Comparison of ENCODE assay signal across 21 mouse cellular contexts in genomic region chr2:180775641-180776040, GRCm38 (mm10). TPM values are rescaled to one million over a fixed set of nuclear protein-coding genes. Genes with fewer than 3 reads are reported as not detected.
A peak's percentile ranks its signal among the peaks of the same experiment; 100 is the strongest.
DNase-seq lines count a peak whose midpoint lies in the region; ATAC-seq and TF ChIP-seq lines count a peak whose summit lies in the region.
"Had no signal": no experiment of that assay in that cellular context is flagged by ENCODE, and none has a peak within 500 bp of the region (broad histone marks: within the 10 kb centered on the region; RNA-seq: fewer than 3 reads in every experiment).

No protein-coding gene starts in this region.

- no peak for TF ChIP-seq POLR2A in ES-Bruce4 (IDR thresholded peaks at IDR 0.05; ENCODE audit: insufficient read depth, low read length)

- no peak for TF ChIP-seq CTCF in ES-Bruce4 (IDR thresholded peaks at IDR 0.05; ENCODE audit: low read depth, low read length)

- H3K9ac ChIP-seq in ES-Bruce4 (ENCODE audit: low read depth, poor library complexity, severe bottlenecking), result peak overlapping the region; percentile 6; the same call in 1 of the 2 replicates
- no peak overlapping the region for H3K9ac ChIP-seq in embryonic facial prominence, embryonic 12.5 days
- H3K9ac ChIP-seq in hindbrain, embryonic 13.5 days, result no peak overlapping the region
- H3K9ac ChIP-seq in midbrain, embryonic 13.5 days (replicated peaks), result peak overlapping the region; percentile 56
- H3K9ac ChIP-seq: embryonic facial prominence, embryonic 13.5 days; lung, embryonic 14.5 days had no signal

- no peaks in the 10 kb centered on the region for H3K9me3 ChIP-seq in ES-Bruce4 (replicated peaks; ENCODE audit: control insufficient read depth, insufficient read depth, low read length, poor library complexity, severe bottlenecking)
- no peaks in the 10 kb centered on the region for H3K9me3 ChIP-seq in embryonic facial prominence, embryonic 12.5 days
- no peaks in the 10 kb centered on the region; the same call in 1 of the 2 replicates for H3K9me3 ChIP-seq in hindbrain, embryonic 13.5 days
- H3K9me3 ChIP-seq in midbrain, embryonic 13.5 days, result no peaks in the 10 kb centered on the region
- H3K9me3 ChIP-seq: embryonic facial prominence, embryonic 13.5 days; heart, embryonic 10.5 days had no signal

- peak overlapping the region; percentile 49; the same call in 1 of the 2 replicates for H3K4me3 ChIP-seq in ES-Bruce4 (ENCODE audit: low read depth, low read length)
- peak overlapping the region; percentile 18; the same call in 1 of the 2 replicates for H3K4me3 ChIP-seq in embryonic facial prominence, embryonic 12.5 days
- H3K4me3 ChIP-seq in hindbrain, embryonic 13.5 days, result peak overlapping the region; percentile 37
- H3K4me3 ChIP-seq in midbrain, embryonic 13.5 days (replicated peaks), result peak overlapping the region; percentile 38

- WGBS in embryonic facial prominence, embryonic 12.5 days, result 2% methylated on average over 15 of the region's 15 CpGs
- 4% methylated on average over 15 of the region's 15 CpGs for WGBS in hindbrain, embryonic 13.5 days
- WGBS in midbrain, embryonic 13.5 days, result 3% methylated on average over 15 of the region's 15 CpGs

- no peak overlapping the region for H3K27ac ChIP-seq in ES-Bruce4 (ENCODE audit: insufficient read depth, low read length)
- H3K27ac ChIP-seq in embryonic facial prominence, embryonic 12.5 days, result no peak overlapping the region
- no peak overlapping the region for H3K27ac ChIP-seq in hindbrain, embryonic 13.5 days
- H3K27ac ChIP-seq in midbrain, embryonic 13.5 days, result no peak overlapping the region
- H3K27ac ChIP-seq: embryonic facial prominence, embryonic 13.5 days; heart, embryonic 10.5 days; macrophage had no signal

- H3K4me2 ChIP-seq in embryonic facial prominence, embryonic 12.5 days (replicated peaks), result peak overlapping the region; percentile 40; the same call in 1 of the 2 replicates
- peak overlapping the region; percentile 57 for H3K4me2 ChIP-seq in hindbrain, embryonic 13.5 days
- H3K4me2 ChIP-seq in midbrain, embryonic 13.5 days (replicated peaks), result peak overlapping the region; percentile 56

- no peak for TF ChIP-seq EP300 in ES-Bruce4 (IDR thresholded peaks at IDR 0.05; ENCODE audit: insufficient read depth, low read depth, low read length)

- DNase-seq in left cerebral cortex, adult 11 months (ENCODE audit: low spot score), result no peak
- DNase-seq in embryo, embryonic 9.5 days (ENCODE audit: extremely low spot score), result no peak
- no peak for DNase-seq in urinary bladder, adult 18-20 months (ENCODE audit: low spot score in 2 of 2)
- no peak for DNase-seq in ovary, postnatal 14 days (ENCODE audit: low spot score)
- DNase-seq: B cell, adult 2 months; cerebellum, adult 11 months; cerebellum, postnatal 36 days; gastrocnemius, postnatal 25 days; kidney, postnatal 10 days; lung, embryonic 14.5 days; thymus, adult 18-20 months had no signal

- H3K4me1 ChIP-seq in ES-Bruce4 (ENCODE audit: control insufficient read depth, insufficient read depth, low read length), result no peaks in the 10 kb centered on the region
- 0 out of 2 replicates have a peak, but pooled peaks cover 4% of the 10 kb centered on the region for H3K4me1 ChIP-seq in embryonic facial prominence, embryonic 12.5 days
- H3K4me1 ChIP-seq in hindbrain, embryonic 13.5 days (replicated peaks), result peaks cover 17% of the 10 kb centered on the region
- H3K4me1 ChIP-seq in midbrain, embryonic 13.5 days (replicated peaks), result peaks cover 16% of the 10 kb centered on the region

- H3K36me3 ChIP-seq in ES-Bruce4 (ENCODE audit: control insufficient read depth, insufficient read depth, low read length, poor library complexity, severe bottlenecking), result no peaks in the 10 kb centered on the region
- no peaks in the 10 kb centered on the region for H3K36me3 ChIP-seq in embryonic facial prominence, embryonic 12.5 days
- no peaks in the 10 kb centered on the region for H3K36me3 ChIP-seq in hindbrain, embryonic 13.5 days
- no peaks in the 10 kb centered on the region for H3K36me3 ChIP-seq in midbrain, embryonic 13.5 days
- H3K36me3 ChIP-seq: embryonic facial prominence, embryonic 13.5 days; heart, embryonic 10.5 days had no signal

- no peak for ATAC-seq in embryonic facial prominence, embryonic 12.5 days (ENCODE audit: insufficient number of reproducible peaks, insufficient read depth, low FRiP score, low TSS enrichment)
- no peak for ATAC-seq in hindbrain, embryonic 13.5 days (ENCODE audit: low FRiP score)
- no peak for ATAC-seq in midbrain, embryonic 13.5 days
- ATAC-seq: activated CD4-positive, CD25-positive, alpha-beta regulatory T cell, adult 4 months; intestine, postnatal 0 days had no signal

- peaks cover 13% of the 10 kb centered on the region for H3K27me3 ChIP-seq in ES-Bruce4 (ENCODE audit: control insufficient read depth, insufficient read depth, low read length, poor library complexity, severe bottlenecking)
- peaks cover 88% of the 10 kb centered on the region for H3K27me3 ChIP-seq in embryonic facial prominence, embryonic 12.5 days
- H3K27me3 ChIP-seq in hindbrain, embryonic 13.5 days, result peaks cover 94% of the 10 kb centered on the region
- H3K27me3 ChIP-seq in midbrain, embryonic 13.5 days, result peaks cover 87% of the 10 kb centered on the region

RNA-seq across cellular contexts. Expression of gene Bhlhe23, which starts 1.1 kb away (rescaled TPM):
- polyA plus RNA-seq in ES-Bruce4 (2011; ENCODE audit: insufficient read depth, insufficient read length, low read depth, missing spikeins), result not detected in 2 replicates
- polyA plus RNA-seq in embryonic facial prominence, embryonic 12.5 days (2016; fragmentation: Nextera tagmentation; extraction: Ambion mirVana), result 0.97 and 1.3 TPM in 2 replicates
- polyA plus RNA-seq in hindbrain, embryonic 13.5 days (2015; fragmentation: Nextera tagmentation; extraction: Ambion mirVana), result 1.2 and 2.5 TPM in 2 replicates
- 18.7 and 25.0 TPM in 2 replicates for polyA plus RNA-seq in midbrain, embryonic 13.5 days (2015; fragmentation: Nextera tagmentation; extraction: Ambion mirVana)
- polyA plus RNA-seq: activated CD4-positive, CD25-positive, alpha-beta regulatory T cell, adult 4 months; embryonic facial prominence, embryonic 13.5 days; intestine, postnatal 0 days; liver, embryonic 11.5 days; lung, embryonic 14.5 days; macrophage had no signal

RNA-seq across cellular contexts. Expression of gene Slc17a9, which starts 50.6 kb away (rescaled TPM):
- 20.2 and 22.6 TPM in 2 replicates for polyA plus RNA-seq in ES-Bruce4 (2011; ENCODE audit: insufficient read depth, insufficient read length, low read depth, missing spikeins)
- polyA plus RNA-seq in embryonic facial prominence, embryonic 12.5 days (2016; fragmentation: Nextera tagmentation; extraction: Ambion mirVana), result 0.36 and 0.56 TPM in 2 replicates
- polyA plus RNA-seq in hindbrain, embryonic 13.5 days (2015; fragmentation: Nextera tagmentation; extraction: Ambion mirVana), result 0.19 and 0.83 TPM in 2 replicates
- polyA plus RNA-seq in midbrain, embryonic 13.5 days (2015; fragmentation: Nextera tagmentation; extraction: Ambion mirVana), result 0.27 and 0.61 TPM in 2 replicates

Comparison
In these comparisons a context has a peak if more than half of its experiments do, and no peak if none do; other contexts are left out.
1. H3K9ac ChIP-seq: peak in ES-Bruce4 (single experiment) and midbrain, embryonic 13.5 days (single experiment); none in embryonic facial prominence, embryonic 12.5 days (single experiment) and hindbrain, embryonic 13.5 days (single experiment).
2. RNA of gene Slc17a9, which starts 50.6 kb away (polyA plus RNA-seq): 20.2 to 22.6 TPM in ES-Bruce4; 0.27 to 0.61 TPM in midbrain, embryonic 13.5 days, 0.36 to 0.56 TPM in embryonic facial prominence, embryonic 12.5 days and 0.19 to 0.83 TPM in hindbrain, embryonic 13.5 days; every median in the first group is over 10 times any median in the second.
3. Peak in every context shown above with its lines, with median percentiles within 50 percentile points of each other: H3K4me3 ChIP-seq and H3K4me2 ChIP-seq.